Mouse (Mus musculus) intestine, embryonic 14.5 days (tissue): ENCODE data around the gene Smg6. TPM values are rescaled to one million over a fixed set of nuclear protein-coding genes. Genes with fewer than 3 reads are reported as not detected.

Source experiments
- ATAC-seq: fragments of 200-750 bp; cut with Nextera tagmentation; replicated peaks from 2 replicates; pipeline ENCODE4 v1.8.0; 2017; ENCODE audit warnings: low read depth, moderate number of reproducible peaks, moderate TSS enrichment, moderate library complexity; ENCODE audit not compliant: low FRiP score, low TSS enrichment
- DNase-seq: peaks from one replicate; pipeline ENCODE4 v3.0.0-alpha.2; 2018; ENCODE audit warnings: low spot score
- H3K27ac ChIP-seq: fragments of 300-500 bp; sonication (generic); 2 replicates; pipeline ENCODE4 v1.5.1; 2014; ENCODE audit warnings: low read depth, mild to moderate bottlenecking, control low read depth
- H3K27me3 ChIP-seq: fragments of 300-500 bp; sonication (generic); replicated peaks from 2 replicates; pipeline ENCODE4 v1.6.1; 2014; ENCODE audit warnings: low read length, control low read depth; ENCODE audit not compliant: control insufficient read depth, insufficient read depth
- H3K36me3 ChIP-seq: fragments of 300-500 bp; sonication (generic); 2 replicates; pipeline ENCODE4 v1.6.1; 2014; ENCODE audit warnings: low read length, control low read depth; ENCODE audit not compliant: control insufficient read depth, insufficient read depth
- H3K4me1 ChIP-seq: fragments of 300-500 bp; sonication (generic); replicated peaks from 2 replicates; pipeline ENCODE4 v1.6.1; 2014; ENCODE audit warnings: low read length, control low read depth, mixed read lengths; ENCODE audit not compliant: control insufficient read depth, insufficient read depth
- H3K4me2 ChIP-seq: fragments of 300-500 bp; sonication (generic); 2 replicates; pipeline ENCODE4 v1.6.1; 2014; ENCODE audit warnings: low read length
- H3K4me3 ChIP-seq: fragments of 300-500 bp; sonication (generic); 2 replicates; pipeline ENCODE4 v1.5.1; 2014; ENCODE audit warnings: low read depth, low read length, control low read depth, mixed read lengths
- H3K9ac ChIP-seq: fragments of 300-500 bp; sonication (generic); 2 replicates; pipeline ENCODE4 v1.6.1; 2014; ENCODE audit warnings: mild to moderate bottlenecking, low read length
- H3K9me3 ChIP-seq: fragments of 300-500 bp; sonication (generic); 2 replicates; pipeline ENCODE4 v1.6.1; 2016; ENCODE audit warnings: low read length, control low read depth; ENCODE audit not compliant: control insufficient read depth
- WGBS: fragments of 180-500 bp; shearing (Covaris S2); extraction: QIAGEN DNeasy Blood & Tissue Kit; methylation state at CpG from one replicate; pipeline ENCODE4 v1.1.7; 2014; 5-methylcytosine and 5-hydroxymethylcytosine counted together
- polyA plus RNA-seq: library from polyadenylated mRNA; unstranded; fragments of >200 nt; fragmentation: Nextera tagmentation; extraction: Ambion mirVana; gene quantifications from 2 replicates; pipeline ENCODE4 v1.2.1, GENCODE M21; 2014

Gene Smg6
- polyA plus RNA-seq, 1 experiment from 2014 or later: 15.3 TPM

GRCm38 (mm10) chr11:74957600-74957999 lies 32.0 kb downstream of the Smg6 start:
- Histone ChIP-seq H3K27ac (no peak overlapping the region), H3K36me3 (peaks cover 20% of the 10 kb centered on the region), H3K4me1 (0 out of 2 replicates have a peak, but pooled peaks cover 3% of the 10 kb centered on the region), H3K9ac (no peak overlapping the region), H3K4me2 (no peak overlapping the region), H3K9me3 (no peaks in the 10 kb centered on the region), H3K27me3 (no peaks in the 10 kb centered on the region), H3K4me3 (no peak overlapping the region)
- ATAC-seq (no peak), DNase-seq (no peak)
- WGBS: 80% methylated on average over 2 of the region's 2 CpGs

GRCm38 (mm10) chr11:74959501-74959900 lies 33.9 kb downstream of the Smg6 start:
- Histone ChIP-seq H3K27me3 (no peaks in the 10 kb centered on the region), H3K9ac (no peak overlapping the region), H3K4me2 (no peak overlapping the region), H3K4me1 (0 out of 2 replicates have a peak, but pooled peaks cover 3% of the 10 kb centered on the region), H3K9me3 (no peaks in the 10 kb centered on the region), H3K27ac (no peak overlapping the region), H3K36me3 (peaks cover 10% of the 10 kb centered on the region), H3K4me3 (no peak overlapping the region)
- ATAC-seq: no peak
- DNase-seq: no peak
- WGBS: 73% methylated on average over 2 of the region's 2 CpGs

GRCm38 (mm10) chr11:74960031-74960551 lies 34.5 kb downstream of the Smg6 start:
- no peak overlapping the region for H3K27ac ChIP-seq
- ATAC-seq: no peak

GRCm38 (mm10) chr11:74961953-74962352 lies 36.3 kb downstream of the Smg6 start:
- H3K36me3 ChIP-seq: peaks cover 6% of the 10 kb centered on the region
- H3K4me3 ChIP-seq: no peak overlapping the region
- no peaks in the 10 kb centered on the region for H3K9me3 ChIP-seq
- H3K4me2 ChIP-seq: no peak overlapping the region
- no peaks in the 10 kb centered on the region for H3K27me3 ChIP-seq
- no peak overlapping the region for H3K9ac ChIP-seq
- 0 out of 2 replicates have a peak, but pooled peaks cover 3% of the 10 kb centered on the region for H3K4me1 ChIP-seq
- DNase-seq (no peak), ATAC-seq (no peak)
- no peak overlapping the region for H3K27ac ChIP-seq

More at GRCm38 (mm10) chr11:74960031-74960551, 34.5 kb downstream of the Smg6 start:
- Histone ChIP-seq H3K9ac (no peak overlapping the region), H3K4me2 (no peak overlapping the region), H3K36me3 (peaks cover 10% of the 10 kb centered on the region), H3K9me3 (no peaks in the 10 kb centered on the region), H3K4me1 (0 out of 2 replicates have a peak, but pooled peaks cover 3% of the 10 kb centered on the region), H3K4me3 (no peak overlapping the region), H3K27me3 (no peaks in the 10 kb centered on the region)
- DNase-seq: no peak
- WGBS: 92% methylated on average over 9 of the region's 9 CpGs

GRCm38 (mm10) chr11:74962846-74963407 lies 37.3 kb downstream of the Smg6 start:
- 73% methylated on average over 2 of the region's 2 CpGs for WGBS
- DNase-seq: no peak
- no peaks in the 10 kb centered on the region; the same call in 1 of the 2 replicates for H3K36me3 ChIP-seq
- H3K4me2 ChIP-seq: no peak overlapping the region
- no peak overlapping the region for H3K9ac ChIP-seq
- ATAC-seq: no peak
- H3K4me3 ChIP-seq: no peak overlapping the region
- no peaks in the 10 kb centered on the region for H3K27me3 ChIP-seq
- H3K4me1 ChIP-seq: 0 out of 2 replicates have a peak, but pooled peaks cover 3% of the 10 kb centered on the region
- no peaks in the 10 kb centered on the region for H3K9me3 ChIP-seq
- H3K27ac ChIP-seq: no peak overlapping the region

- Histone ChIP-seq H3K27ac (no peak overlapping the region), H3K9me3 (no peaks in the 10 kb centered on the region), H3K4me2 (no peak overlapping the region), H3K27me3 (no peaks in the 10 kb centered on the region), H3K9ac (no peak overlapping the region), H3K4me1 (no peaks in the 10 kb centered on the region), H3K4me3 (no peak overlapping the region), H3K36me3 (no peaks in the 10 kb centered on the region; the same call in 1 of the 2 replicates)
- no peak for ATAC-seq
- 87% methylated on average over 3 of the region's 3 CpGs for WGBS
- DNase-seq: no peak
These were observed 39.9 kb downstream of the Smg6 start for GRCm38 (mm10) chr11:74965516-74965915.

GRCm38 (mm10) chr11:74973290-74974157 lies 47.9 kb downstream of the Smg6 start:
- Histone ChIP-seq H3K9ac (no peak overlapping the region), H3K4me2 (no peak overlapping the region), H3K4me1 (no peaks in the 10 kb centered on the region), H3K36me3 (peaks cover 8% of the 10 kb centered on the region; the same call in 1 of the 2 replicates), H3K9me3 (no peaks in the 10 kb centered on the region), H3K27ac (no peak overlapping the region), H3K27me3 (no peaks in the 10 kb centered on the region), H3K4me3 (no peak overlapping the region)
- no peak for ATAC-seq
- 79% methylated on average over 7 of the region's 7 CpGs for WGBS
- no peak for DNase-seq

GRCm38 (mm10) chr11:74974615-74975014 lies 49.0 kb downstream of the Smg6 start:
- H3K4me2 ChIP-seq: no peak overlapping the region
- H3K27me3 ChIP-seq: no peaks in the 10 kb centered on the region
- DNase-seq (no peak), ATAC-seq (no peak)
- H3K36me3 ChIP-seq: peaks cover 8% of the 10 kb centered on the region; the same call in 1 of the 2 replicates
- no peaks in the 10 kb centered on the region for H3K4me1 ChIP-seq
- no peak overlapping the region for H3K27ac ChIP-seq
- H3K9ac ChIP-seq: no peak overlapping the region
- no peaks in the 10 kb centered on the region for H3K9me3 ChIP-seq
- no peak overlapping the region for H3K4me3 ChIP-seq
